Mouse (Mus musculus): ENCODE measurements at regions not wholly inside any gene's neighbourhood (a gene's known extent, or its start where the extent isn't known, plus 50 kb on each side); places are given as distances from the start of the nearest gene placed in this dataset.

- TF ChIP-seq CTCF (IDR thresholded peaks at IDR 0.05; ENCODE audit: low read depth) (no peak), EP300 (IDR thresholded peaks at IDR 0.05; ENCODE audit: low read depth) (no peak)
Measured at GRCm38 (mm10) chr10:37995691-37996445, 825.7 kb downstream of the Rfpl4b start.
